Mouse (Mus musculus) limb, embryonic 14.5 days (tissue): ENCODE data around the gene Tmem253. TPM values are rescaled to one million over a fixed set of nuclear protein-coding genes. Genes with fewer than 3 reads are reported as not detected.
"Not testable (repeated sequence)": the region's sequence is repeated elsewhere in the genome, so short reads cannot be mapped to it uniquely, and the experiment has no call there.

Experiments used
- ATAC-seq: fragments of 200-750 bp; cut with Nextera tagmentation; 2 replicates; pipeline ENCODE4 v1.8.0; 2017; ENCODE audit warnings: low read depth, moderate number of reproducible peaks, moderate TSS enrichment; ENCODE audit not compliant: low FRiP score
- DNase-seq: peaks from one replicate; pipeline ENCODE4 v3.0.0-alpha.2; 2015; ENCODE audit warnings: low spot score
- H3K27ac ChIP-seq: fragments of 300-500 bp; sonication (generic); replicated peaks from 2 replicates; pipeline ENCODE4 v1.5.1; 2014; ENCODE audit warnings: low read depth, mild to moderate bottlenecking, low read length, moderate library complexity, mixed read lengths
- H3K27me3 ChIP-seq: fragments of 300-500 bp; sonication (generic); 2 replicates; pipeline ENCODE4 v1.6.1; 2014; ENCODE audit warnings: low read length, mixed read lengths; ENCODE audit not compliant: control insufficient read depth, insufficient read depth
- H3K36me3 ChIP-seq: fragments of 300-500 bp; sonication (generic); 2 replicates; pipeline ENCODE4 v1.6.1; 2014; ENCODE audit warnings: mild to moderate bottlenecking, low read length, moderate library complexity, mixed read lengths; ENCODE audit not compliant: control insufficient read depth, insufficient read depth
- H3K4me1 ChIP-seq: fragments of 300-500 bp; sonication (generic); 2 replicates; pipeline ENCODE4 v1.6.1; 2014; ENCODE audit warnings: antibody characterized with exemption, low read length, mixed read lengths; ENCODE audit not compliant: control insufficient read depth, insufficient read depth
- H3K4me2 ChIP-seq: fragments of 300-500 bp; sonication (generic); replicated peaks from 2 replicates; pipeline ENCODE4 v1.6.1; 2014; ENCODE audit warnings: low read depth, mild to moderate bottlenecking, low read length, moderate library complexity; ENCODE audit not compliant: severe bottlenecking
- H3K4me3 ChIP-seq: fragments of 300-500 bp; sonication (generic); replicated peaks from 2 replicates; pipeline ENCODE4 v1.5.1; 2014; ENCODE audit warnings: low read length
- H3K9ac ChIP-seq: fragments of 300-500 bp; sonication (generic); 2 replicates; pipeline ENCODE4 v1.6.1; 2014; ENCODE audit warnings: mild to moderate bottlenecking, low read depth, low read length, moderate library complexity; ENCODE audit not compliant: severe bottlenecking
- H3K9me3 ChIP-seq: fragments of 300-500 bp; sonication (generic); 2 replicates; pipeline ENCODE4 v1.6.1; 2016; ENCODE audit warnings: low read length; ENCODE audit not compliant: control insufficient read depth
- POLR2A ChIP-seq: fragments of 200-500 bp; IDR thresholded peaks from 2 replicates; pipeline ENCODE4 v1.8.0; 2012; ENCODE audit warnings: inconsistent platforms, mild to moderate bottlenecking, moderate library complexity, borderline replicate concordance; ENCODE audit not compliant: insufficient read depth, insufficient read length; ENCODE audit errors: extremely low read depth
- WGBS: fragments of 180-500 bp; shearing (Covaris S2); extraction: QIAGEN DNeasy Blood & Tissue Kit; methylation state at CpG from one replicate; pipeline ENCODE4 v1.1.7; 2014; 5-methylcytosine and 5-hydroxymethylcytosine counted together
- polyA plus RNA-seq, 2 experiments: library from polyadenylated mRNA; depleted of rRNA in 1 of 2; stranded (reverse) in 1 of 2; unstranded in 1 of 2; fragments of >200 nt; fragmentation: Nextera tagmentation in 1 of 2; extraction: Ambion mirVana in 1 of 2; gene quantifications; 2 replicates each; pipeline versions ENCODE4 v1.2.1 to v1.2.3; 2012 to 2014

Tmem253 gene
- polyA plus RNA-seq, 2 experiments: 0.81 to 1.3 TPM

DNA sequence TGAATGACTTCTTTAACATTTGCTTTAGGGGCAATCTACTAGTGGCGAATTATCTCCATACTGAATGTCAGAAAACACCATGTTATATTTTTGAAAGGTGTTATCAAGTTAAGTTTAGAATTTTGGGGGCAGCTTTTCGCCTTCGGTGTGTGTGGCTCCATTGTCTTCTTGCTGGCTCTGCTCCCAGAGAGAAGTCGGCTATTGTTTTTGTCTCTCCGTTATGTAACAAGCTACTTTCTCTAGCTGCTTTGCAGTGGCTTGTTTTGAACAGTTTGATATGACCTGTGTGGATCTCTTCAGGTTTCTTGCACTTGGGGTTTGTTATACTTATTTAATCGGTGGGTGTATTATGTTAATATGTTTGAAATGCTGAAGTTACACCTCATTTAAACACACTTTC, 28.0 kb downstream of the Tmem253 start:
- 0 out of 2 replicates have a peak, but pooled peaks cover 3% of the 10 kb centered on the region for H3K4me1 ChIP-seq
- H3K4me2 ChIP-seq: no peak overlapping the region
- H3K9me3 ChIP-seq: no peaks in the 10 kb centered on the region
- no peaks in the 10 kb centered on the region for H3K36me3 ChIP-seq
- 80% methylated on average over 6 of the region's 6 CpGs for WGBS
- no peak overlapping the region for H3K27ac ChIP-seq
- ATAC-seq (no peak), DNase-seq (no peak)
- no peak overlapping the region for H3K9ac ChIP-seq
- H3K27me3 ChIP-seq: no peaks in the 10 kb centered on the region
- no peak for TF ChIP-seq POLR2A
- H3K4me3 ChIP-seq: no peak overlapping the region

GRCm38 (mm10) chr14:52044901-52045678, 29.6 kb downstream of the Tmem253 start:
- H3K9ac ChIP-seq: no peak overlapping the region
- no peaks in the 10 kb centered on the region for H3K9me3 ChIP-seq
- 8% methylated on average over 8 of the region's 8 CpGs for WGBS
- H3K4me3 ChIP-seq: no peak overlapping the region
- DNase-seq (peak; percentile 42), ATAC-seq (no peak)
- H3K27ac ChIP-seq: no peak overlapping the region
- no peak overlapping the region for H3K4me2 ChIP-seq
- H3K36me3 ChIP-seq: no peaks in the 10 kb centered on the region
- no peak for TF ChIP-seq POLR2A
- H3K4me1 ChIP-seq: 0 out of 2 replicates have a peak, but pooled peaks cover 3% of the 10 kb centered on the region
- H3K27me3 ChIP-seq: no peaks in the 10 kb centered on the region

DNA sequence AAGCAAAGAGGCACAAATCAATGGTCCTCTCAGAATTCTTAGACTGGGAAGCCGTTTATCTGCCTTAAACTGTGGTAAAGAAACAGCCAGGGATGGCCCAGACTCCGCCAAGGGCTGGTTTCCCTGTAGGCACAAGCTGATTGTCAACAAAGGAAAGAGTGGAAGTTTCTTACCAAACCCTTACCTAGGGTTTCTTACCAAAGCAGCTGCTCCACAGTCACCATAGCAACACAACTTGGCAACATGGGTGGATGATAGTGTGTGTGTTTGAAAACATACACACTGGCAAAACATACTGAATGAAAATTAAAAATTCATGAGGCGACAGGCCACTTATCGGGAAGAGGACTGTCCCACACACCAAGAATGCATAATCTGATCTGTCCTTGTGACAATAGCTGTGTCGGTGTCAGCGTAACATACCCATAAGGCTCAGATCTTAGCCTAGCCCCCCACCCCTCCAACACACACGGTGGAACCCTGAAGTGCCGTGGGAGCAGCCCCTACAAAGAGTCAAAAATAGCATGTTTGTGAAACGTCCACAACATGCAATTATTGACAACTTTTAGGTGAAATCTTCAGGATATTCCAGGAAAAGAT, 30.6 kb downstream of the Tmem253 start:
- TF ChIP-seq POLR2A: no peak
- 0 out of 2 replicates have a peak, but pooled peaks cover 3% of the 10 kb centered on the region for H3K4me1 ChIP-seq
- H3K9ac ChIP-seq: no peak overlapping the region
- no peak overlapping the region for H3K27ac ChIP-seq
- 83% methylated on average over 9 of the region's 9 CpGs for WGBS
- H3K4me2 ChIP-seq: no peak overlapping the region
- H3K36me3 ChIP-seq: no peaks in the 10 kb centered on the region
- H3K4me3 ChIP-seq: no peak overlapping the region
- no peaks in the 10 kb centered on the region for H3K9me3 ChIP-seq
- no peaks in the 10 kb centered on the region for H3K27me3 ChIP-seq
- ATAC-seq (no peak), DNase-seq (no peak)

DNA sequence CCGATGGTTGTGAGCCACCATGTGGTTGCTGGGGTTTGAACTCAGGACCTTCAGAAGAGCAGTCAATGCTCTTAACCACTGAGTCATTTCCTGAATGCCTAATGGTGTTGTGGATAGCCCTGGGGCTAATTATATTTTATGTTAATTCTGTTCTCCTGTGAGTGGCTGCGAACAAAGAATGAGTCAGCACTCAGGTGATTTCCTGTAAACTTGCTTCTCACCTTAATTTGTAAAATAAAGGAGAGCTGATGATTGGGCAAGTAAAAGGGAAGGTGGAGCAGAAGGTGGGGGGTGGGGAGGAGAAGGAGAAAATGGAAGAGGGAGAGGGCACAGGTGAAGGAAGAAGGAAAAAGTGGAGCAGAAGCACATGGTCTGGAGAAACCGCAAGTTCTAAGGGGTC, 37.3 kb downstream of the Tmem253 start:
- not testable (repeated sequence) for H3K4me3 ChIP-seq, H3K4me1 ChIP-seq, H3K27me3 ChIP-seq, ATAC-seq, H3K27ac ChIP-seq, DNase-seq, H3K9me3 ChIP-seq, H3K4me2 ChIP-seq, H3K9ac ChIP-seq, H3K36me3 ChIP-seq
- 81% methylated on average over 3 of the region's 3 CpGs for WGBS

DNA sequence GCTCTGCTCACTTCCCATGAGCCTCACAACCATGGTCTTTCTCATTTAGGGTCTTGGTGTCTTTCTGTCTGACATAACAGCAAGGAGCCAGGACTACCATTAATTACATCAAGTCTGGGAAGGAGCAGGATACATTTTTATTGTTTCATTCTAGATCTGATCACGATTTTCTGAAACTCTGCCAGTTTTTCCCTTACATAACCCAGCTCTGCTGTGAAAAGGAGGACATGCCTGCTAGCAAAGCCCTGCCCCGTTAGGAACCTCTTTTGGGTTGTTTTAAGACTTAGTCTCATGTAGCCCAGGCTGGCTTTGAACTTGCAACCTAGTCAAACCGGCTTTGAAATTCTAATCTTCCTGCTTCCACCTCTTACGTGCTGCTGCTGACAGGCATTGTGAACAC, 44.5 kb downstream of the Tmem253 start:
- ATAC-seq: no peak
- Histone ChIP-seq H3K4me1 (no peaks in the 10 kb centered on the region), H3K27me3 (no peaks in the 10 kb centered on the region), H3K4me2 (no peak overlapping the region), H3K4me3 (no peak overlapping the region), H3K27ac (no peak overlapping the region), H3K36me3 (no peaks in the 10 kb centered on the region), H3K9me3 (no peaks in the 10 kb centered on the region), H3K9ac (no peak overlapping the region)
- DNase-seq: no peak
- TF ChIP-seq POLR2A: no peak
- WGBS: 60% methylated on average over 4 of the region's 4 CpGs
